Mouse (Mus musculus) neutrophil, adult 65 days (primary cell): ENCODE data around the gene Spc25. TPM values are rescaled to one million over a fixed set of nuclear protein-coding genes. Genes with fewer than 3 reads are reported as not detected.

Experiments used
- total RNA-seq: library from RNA; stranded (reverse); gene quantifications from 2 replicates; pipeline ENCODE4 v1.2.4, GENCODE M21; 2023

Spc25 gene
- 27.7 and 28.8 TPM in 2 replicates for total RNA-seq

GRCm38 (mm10) chr2:69205791-69206351, at the start of gene Spc25:
Gene Spc25 (minus strand): TSS chr2:69206194.

GRCm38 (mm10) chr2:69210773-69211172, 4.8 kb upstream of the Spc25 start, which contains the start of gene G6pc2:
Gene G6pc2 (plus strand): TSS chr2:69211073.

Other genes starting within 250 kb of the Spc25 start
- gene Nostrin, start 70.4 kb downstream of the Spc25 start, total RNA-seq: 2.6 and 2.7 TPM in 2 replicates
- not detected in 2 replicates for gene G6pc2, start 4.9 kb upstream of the Spc25 start, total RNA-seq
- gene Abcb11, start 136.4 kb upstream of the Spc25 start, total RNA-seq: not detected in 2 replicates
- 63.8 and 69.7 TPM in 2 replicates for gene Dhrs9, start 174.3 kb upstream of the Spc25 start, total RNA-seq